ENCODE assay signal across 8 mouse cellular contexts in the genomic region with DNA sequence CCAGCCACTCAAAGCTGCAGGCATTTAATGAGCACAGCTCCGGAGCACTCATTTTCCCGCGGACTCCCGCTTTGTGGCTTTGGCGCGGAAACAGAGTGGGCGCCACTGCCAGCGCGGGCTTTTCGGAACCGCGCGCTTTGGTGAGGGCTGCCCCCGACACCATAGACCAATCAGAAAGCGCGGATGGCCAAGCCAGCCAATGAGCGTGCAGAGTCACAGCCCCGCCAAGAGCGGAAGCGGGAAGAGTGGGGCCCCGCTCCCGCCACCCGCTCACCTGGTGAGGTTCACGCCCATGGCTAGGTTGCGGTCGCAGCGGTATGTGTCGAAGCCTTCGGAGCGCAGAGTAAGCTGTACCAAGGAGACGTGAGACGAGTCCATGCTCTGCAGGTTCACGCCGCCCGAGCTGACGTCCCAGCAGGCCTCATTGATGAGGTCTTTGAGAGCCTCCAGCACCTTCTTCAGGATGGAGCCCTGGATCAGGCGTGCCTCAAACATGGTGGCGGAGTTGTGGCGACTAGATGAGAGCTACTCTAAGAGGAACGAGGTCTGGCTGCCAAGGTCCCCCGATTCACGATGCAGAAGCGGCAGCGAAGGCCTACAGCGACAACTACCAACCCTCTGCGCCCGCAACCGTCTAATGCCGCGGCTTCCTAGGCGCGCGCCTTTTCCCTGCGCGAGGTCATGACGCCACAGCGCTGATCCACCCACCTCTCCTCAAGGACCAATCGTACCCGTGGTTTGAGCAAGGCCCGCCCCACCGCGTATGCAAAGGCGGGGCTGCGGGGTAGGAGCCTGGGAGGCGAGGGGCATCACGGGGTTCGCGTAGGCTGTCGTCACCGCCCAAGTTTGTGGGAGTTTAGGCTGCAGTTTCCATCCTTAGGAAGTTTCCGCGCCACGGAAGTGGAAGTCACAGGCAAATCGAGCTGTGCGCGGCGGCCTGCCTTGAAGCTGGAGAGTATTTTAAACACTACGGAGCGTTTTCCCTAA. TPM values are rescaled to one million over a fixed set of nuclear protein-coding genes. Genes with fewer than 3 reads are reported as not detected.
DNase-seq lines count a peak whose midpoint lies in the region; ATAC-seq lines count a peak whose summit lies in the region.

Pcna (minus strand) TSS at position 773 of the 987 bp plus-strand sequence.

- DNase-seq in adipocyte (ENCODE audit: low spot score), result peak; percentile 98
- peak; percentile 99 for DNase-seq in embryo, embryonic 10 days (ENCODE audit: low spot score)
- DNase-seq in gastrocnemius, postnatal 10 days, result peak; percentile 93
- DNase-seq in induced T-regulatory cell, adult 2 months (ENCODE audit: low read depth), result peak; percentile 99
- DNase-seq in left cerebral cortex, adult 9 months (ENCODE audit: low spot score in 2 of 2), result peak; percentile 94 to 97
- peak; percentile 95 for DNase-seq in right cerebral cortex, postnatal 14 days
- DNase-seq in urinary bladder, postnatal 36 days (ENCODE audit: low spot score in 2 of 2), result peak; percentile 94 to 98

- peak; percentile 90 for ATAC-seq in megakaryocyte progenitor cell, adult 5-6 weeks (replicated peaks; ENCODE audit: poor library complexity)

RNA-seq across cellular contexts. Expression of gene Pcna, which starts in this region (rescaled TPM):
- 10 to 100 TPM; 42.2 to 50.7 TPM for total RNA-seq in gastrocnemius, postnatal 10 days (2021)
- total RNA-seq in megakaryocyte progenitor cell, adult 5-6 weeks (2015), result 782 and 829 TPM in 2 replicates
- total RNA-seq in megakaryocyte progenitor cell, adult 5-6 weeks (2017), result 543 and 606 TPM in 2 replicates

Comparison
In these comparisons a context has a peak if more than half of its experiments do, and no peak if none do; other contexts are left out.
1. Peak in every context shown above with its lines: DNase-seq and ATAC-seq.
2. RNA of gene Pcna (total RNA-seq): 543 to 829 TPM in megakaryocyte progenitor cell, adult 5-6 weeks; 42.2 to 50.7 TPM in gastrocnemius, postnatal 10 days; every median in the first group is over 10 times any median in the second.